Mouse (Mus musculus) megakaryocyte, embryonic 14.5 days (primary cell): ENCODE data around the gene Ltbp3.

Source experiments
- FLI1 ChIP-seq: IDR thresholded peaks from 2 replicates; pipeline ENCODE4 v1.6.1; 2012; ENCODE audit warnings: low read length, inconsistent platforms, mixed read lengths
- GATA1 ChIP-seq: IDR thresholded peaks from 3 replicates; pipeline ENCODE4 v1.6.1; 2012; ENCODE audit warnings: mixed read lengths, low read length, inconsistent platforms, borderline replicate concordance

DNA sequence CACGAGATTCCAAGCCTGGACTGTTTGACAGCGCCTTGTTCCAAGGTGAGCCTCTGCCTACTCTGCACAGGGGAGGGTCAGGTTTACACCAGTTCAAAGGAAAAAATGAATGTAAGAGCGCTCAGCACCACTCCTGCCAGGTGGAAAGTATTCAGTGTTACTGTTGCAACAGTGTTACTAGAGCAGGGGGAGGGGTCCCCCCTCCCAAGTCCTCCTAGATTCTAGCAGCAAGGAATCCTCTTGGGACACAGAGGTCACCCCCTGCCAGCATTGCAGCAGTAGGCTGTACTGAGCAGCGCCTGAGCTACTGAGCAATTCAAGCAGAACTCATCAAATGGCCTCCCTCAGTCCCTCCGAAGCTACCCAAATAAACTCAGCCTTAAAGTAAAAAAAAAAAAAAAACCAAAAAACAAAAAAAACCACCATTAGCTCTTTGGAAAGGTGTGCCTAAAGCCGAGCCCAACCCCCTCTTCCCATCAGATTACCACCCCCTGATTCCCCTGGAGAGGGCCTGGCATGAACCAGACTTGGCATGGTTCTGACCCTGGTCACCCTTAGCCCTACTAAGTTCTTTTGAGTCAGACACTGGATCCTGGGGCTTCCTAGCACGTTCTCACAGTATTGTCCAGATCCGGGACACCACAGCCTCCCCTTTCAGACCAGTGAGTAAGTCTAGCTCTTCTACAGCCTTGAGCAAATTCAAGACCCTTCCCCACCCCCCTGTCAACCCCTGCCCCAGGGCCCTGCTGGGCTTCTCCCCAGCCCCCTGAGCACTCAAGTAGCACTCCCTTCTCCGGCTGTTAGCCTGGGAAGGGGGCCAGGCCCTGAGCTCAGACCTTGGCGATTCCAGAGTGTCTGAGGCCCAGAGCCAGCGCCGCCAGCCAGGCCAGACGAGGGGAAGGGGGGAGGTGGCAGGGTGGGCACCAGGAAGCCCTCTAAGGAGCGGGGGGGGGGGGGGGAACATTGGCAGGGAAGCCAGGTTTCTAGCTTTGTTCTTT, at the start of gene Ltbp3:
- TF ChIP-seq GATA1 (no peak), FLI1 (no peak)
